Mouse (Mus musculus): ENCODE data around the gene Ikzf1.
A peak's percentile ranks its signal among the peaks of the same experiment; 100 is the strongest.

Ikzf1 gene

DNA sequence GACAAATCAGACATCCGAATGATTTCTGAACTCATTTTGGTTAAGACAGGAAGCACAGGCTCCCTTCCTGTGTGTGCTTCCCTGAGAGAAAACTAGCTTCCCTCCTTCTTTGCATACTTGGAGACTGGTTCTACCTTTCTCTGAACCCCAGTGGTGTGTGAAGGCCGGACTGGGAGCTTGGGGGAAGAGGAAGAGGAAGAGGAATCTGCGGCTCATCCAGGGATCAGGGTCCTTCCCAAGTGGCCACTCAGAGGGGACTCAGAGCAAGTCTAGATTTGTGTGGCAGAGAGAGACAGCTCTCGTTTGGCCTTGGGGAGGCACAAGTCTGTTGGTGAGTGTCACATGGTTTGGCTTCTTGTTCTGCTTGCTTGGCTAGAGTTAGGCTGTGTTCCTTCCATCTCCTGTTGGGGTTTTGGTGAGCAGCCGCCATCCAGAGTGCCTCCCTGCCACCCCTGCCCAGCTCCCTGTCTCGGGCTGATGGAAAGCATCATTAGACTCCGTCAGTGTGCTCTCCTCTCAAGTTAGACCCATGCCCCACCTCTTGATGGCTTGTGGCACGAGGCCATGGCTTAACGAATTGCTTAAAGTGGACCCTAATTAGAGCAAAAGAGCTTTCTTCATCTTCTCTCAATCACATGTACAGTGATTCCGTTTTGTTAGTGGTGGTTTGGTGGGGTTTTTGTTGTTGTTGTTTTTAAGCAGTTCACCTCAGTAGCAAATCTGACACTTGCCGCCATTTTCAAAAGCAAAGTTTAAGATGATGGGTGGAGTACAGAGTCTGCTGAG is 5.4 kb downstream of the Ikzf1 start:
- DNase-seq, result peak; percentile 79

DNA sequence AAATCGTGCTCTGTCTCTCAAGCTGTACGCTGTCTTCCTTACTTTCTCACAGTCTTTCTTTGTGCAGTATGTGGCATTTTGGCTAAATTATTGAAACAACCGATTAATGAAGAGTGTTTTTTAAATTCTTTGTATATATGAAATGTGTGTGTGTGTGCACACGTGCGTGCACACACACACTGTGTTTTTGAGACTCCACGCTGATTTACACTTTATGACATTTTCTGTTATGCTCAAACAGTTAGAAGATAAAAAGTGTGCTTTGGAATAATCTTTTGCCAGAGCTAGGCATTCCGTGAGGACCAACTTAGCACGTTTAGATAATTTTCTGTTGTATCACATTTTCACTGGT is 6.0 kb downstream of the Ikzf1 start:
- DNase-seq, result no peak

GRCm38 (mm10) chr11:11691324-11692058 is 6.7 kb downstream of the Ikzf1 start:
- peak; percentile 53 for DNase-seq

- peak; percentile 59 for DNase-seq
Measured at GRCm38 (mm10) chr11:11692558-11693166, 7.9 kb downstream of the Ikzf1 start.

GRCm38 (mm10) chr11:11693446-11693845 is 8.6 kb downstream of the Ikzf1 start:
- no peak for DNase-seq

DNA sequence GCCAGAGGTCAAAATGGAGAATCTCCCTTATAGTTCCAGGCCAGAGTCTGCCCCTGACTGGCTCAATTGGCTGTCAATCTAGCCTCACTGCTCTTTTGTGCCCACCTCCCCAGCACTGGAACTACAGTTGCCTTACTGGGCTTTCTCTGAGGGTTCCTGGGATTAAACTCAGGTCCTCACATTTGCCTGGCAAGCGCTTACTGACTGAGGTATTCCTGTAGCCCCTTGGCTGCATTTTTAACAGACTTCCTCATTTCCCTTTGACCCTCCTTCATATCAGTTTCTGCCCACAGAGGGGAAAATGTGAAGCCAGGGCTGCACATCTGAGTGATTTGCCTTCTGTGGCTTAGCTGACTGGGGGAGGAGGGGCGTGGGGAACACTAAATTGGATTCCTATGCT is 9.3 kb downstream of the Ikzf1 start:
- no peak for DNase-seq

DNA sequence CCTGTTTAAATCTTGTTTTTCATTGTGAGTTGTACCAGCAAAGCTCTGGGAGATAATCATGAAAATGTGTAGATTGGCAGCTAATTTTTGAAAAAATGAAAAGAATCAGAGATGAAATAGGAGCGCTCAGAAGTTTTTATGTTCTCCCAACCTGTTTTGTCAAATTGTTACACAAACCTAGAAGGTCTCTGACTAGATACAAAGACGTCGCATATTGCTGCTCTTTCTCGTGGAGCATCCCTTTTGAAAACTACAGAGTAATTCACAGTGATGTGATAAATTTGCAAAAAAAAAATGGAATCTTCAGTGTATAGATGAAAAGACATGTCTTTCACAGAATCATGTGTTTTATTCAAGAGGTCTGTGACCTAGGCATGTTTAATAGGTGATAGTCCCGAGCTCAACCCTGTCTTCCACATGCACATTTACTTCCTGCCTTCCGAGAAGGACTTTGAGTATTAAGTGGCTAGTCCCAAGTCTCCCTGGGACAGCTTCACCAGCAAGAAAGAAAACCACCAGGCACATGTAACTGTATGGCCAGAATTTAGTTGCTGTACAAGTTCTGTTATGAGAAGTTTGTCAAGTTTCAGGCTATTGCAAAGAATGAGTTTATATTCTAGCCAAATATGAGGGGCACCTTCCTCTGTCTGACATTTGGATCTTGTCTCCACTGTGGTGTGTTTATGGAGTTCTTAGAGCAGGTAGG is 9.8 kb downstream of the Ikzf1 start:
- DNase-seq, result no peak

- DNase-seq, result no peak
Measured at GRCm38 (mm10) chr11:11695211-11695887, 10.5 kb downstream of the Ikzf1 start.

- no peak for DNase-seq
Measured at GRCm38 (mm10) chr11:11695907-11696306, 11.1 kb downstream of the Ikzf1 start.

- DNase-seq, result no peak
Measured at GRCm38 (mm10) chr11:11696814-11697213, 12.0 kb downstream of the Ikzf1 start.

DNA sequence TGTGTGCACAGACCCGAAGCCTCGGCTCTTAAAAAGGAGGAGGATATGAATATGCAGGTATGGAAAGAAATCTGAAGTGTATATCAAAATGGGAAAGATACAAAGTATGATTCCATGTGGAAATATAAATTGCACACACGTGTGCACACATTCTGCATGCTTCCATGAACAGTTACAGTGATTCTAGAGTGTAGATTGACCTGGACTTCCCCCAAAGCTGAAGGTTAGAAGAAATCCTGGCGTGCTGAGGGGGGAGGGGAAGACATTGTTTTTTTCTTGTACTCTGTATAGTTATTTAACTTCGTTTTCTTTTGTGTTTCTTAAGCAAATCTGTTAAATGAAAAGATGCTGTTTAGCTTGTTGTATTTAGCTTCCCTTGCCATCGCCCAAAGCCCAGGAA is 16.6 kb downstream of the Ikzf1 start:
- no peak for DNase-seq

GRCm38 (mm10) chr11:11703776-11704175 is 19.0 kb downstream of the Ikzf1 start:
- DNase-seq, result no peak

DNA sequence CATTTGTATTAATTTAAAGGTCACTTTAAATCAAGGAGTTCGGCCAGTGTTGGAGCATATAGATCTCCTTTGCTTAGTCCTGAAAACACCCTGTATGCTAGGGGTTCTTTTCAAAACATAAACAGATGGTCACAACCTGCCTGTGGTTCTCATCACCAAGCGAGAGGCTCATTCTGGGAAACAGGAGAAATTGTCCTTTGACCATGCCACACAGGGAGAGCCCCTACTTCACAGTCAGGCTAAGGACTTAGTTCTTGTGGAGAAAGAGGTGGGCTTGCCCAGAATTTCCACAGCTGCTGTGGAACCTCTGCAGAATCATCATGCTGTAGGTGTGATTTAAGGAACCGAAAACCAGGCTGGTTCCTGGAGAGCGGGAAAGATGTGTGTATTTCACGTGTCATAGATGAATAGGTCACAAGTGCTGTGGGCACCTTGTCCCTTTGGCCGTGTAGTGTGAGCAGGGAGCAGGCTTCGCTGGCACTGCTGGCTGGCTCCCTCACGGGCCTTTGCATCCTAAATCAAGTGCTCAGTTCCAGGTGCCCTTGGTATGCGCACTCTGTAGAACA is 23.4 kb downstream of the Ikzf1 start:
- no peak for DNase-seq

DNA sequence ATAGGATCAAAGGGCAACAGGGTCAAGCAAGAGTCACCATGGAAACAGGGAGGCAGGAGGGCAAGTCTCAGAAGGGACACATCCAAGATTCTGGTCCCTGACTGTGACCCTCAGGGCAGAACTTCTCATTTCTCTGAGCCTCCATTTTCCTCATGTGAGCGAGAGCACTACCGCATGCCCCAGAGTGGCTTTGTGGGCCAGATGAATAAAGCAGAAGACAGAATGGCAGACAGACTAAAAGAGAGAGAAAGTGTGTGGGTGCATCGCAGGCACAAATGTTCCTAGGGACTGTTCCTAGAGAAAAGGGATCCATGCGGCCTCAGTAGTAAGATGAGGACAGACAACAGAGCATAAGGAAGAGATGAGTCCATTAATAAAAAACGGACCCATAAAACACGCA is 24.5 kb downstream of the Ikzf1 start:
- DNase-seq, result no peak

DNA sequence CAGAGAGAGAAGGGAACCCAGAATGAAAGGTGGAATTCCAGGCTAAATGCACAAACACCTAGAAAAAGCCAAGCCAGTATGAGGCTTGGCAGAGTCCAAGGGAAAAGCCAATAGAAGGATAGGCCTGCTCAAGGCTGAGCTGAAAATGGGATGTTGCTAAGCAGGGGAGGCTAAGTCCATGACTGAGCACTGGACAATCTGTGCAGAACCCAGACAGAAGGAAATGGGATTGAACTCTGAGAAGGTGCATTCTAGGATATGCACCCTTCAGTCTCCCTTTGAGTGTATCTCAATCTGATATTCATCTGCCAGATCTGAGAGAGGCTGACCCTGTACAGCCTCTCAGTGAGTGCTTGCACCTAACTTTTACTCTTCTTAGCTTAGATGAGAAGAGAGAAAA is 25.9 kb downstream of the Ikzf1 start:
- DNase-seq, result no peak

GRCm38 (mm10) chr11:11711748-11712147 is 26.9 kb downstream of the Ikzf1 start:
- DNase-seq, result peak; percentile 64

GRCm38 (mm10) chr11:11714676-11715075 is 29.9 kb downstream of the Ikzf1 start:
- DNase-seq, result no peak

GRCm38 (mm10) chr11:11715963-11716691 is 31.3 kb downstream of the Ikzf1 start:
- DNase-seq, result peak; percentile 52

- peak; percentile 70 for DNase-seq
Measured at GRCm38 (mm10) chr11:11716692-11717037, 31.9 kb downstream of the Ikzf1 start.

DNA sequence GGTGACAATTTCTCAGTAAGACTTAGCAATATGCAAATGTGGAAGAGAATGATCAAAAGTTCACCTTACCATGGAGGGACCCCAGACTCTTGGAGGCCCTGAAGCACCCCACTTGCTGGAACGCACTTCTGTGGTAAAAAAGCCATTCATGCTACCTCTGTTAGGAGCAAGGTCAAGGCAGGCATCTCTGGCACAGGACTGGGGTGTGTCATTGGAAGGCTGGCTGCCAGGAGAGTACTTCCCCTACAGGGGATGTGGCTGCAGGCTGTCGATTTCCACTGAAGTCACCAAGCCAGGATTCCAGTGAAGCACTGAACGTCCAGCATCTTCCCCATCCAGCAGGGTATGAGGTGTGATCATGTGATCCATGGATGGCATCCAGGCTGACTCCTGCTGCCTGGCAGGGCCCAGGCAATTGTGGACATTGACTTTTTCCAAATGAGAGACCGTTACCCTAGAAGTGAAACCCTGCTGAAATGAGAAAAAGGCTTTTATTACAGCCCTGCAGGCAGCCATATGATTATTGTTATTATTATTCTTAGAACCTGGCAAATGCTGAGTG is 32.9 kb downstream of the Ikzf1 start:
- DNase-seq, result no peak

GRCm38 (mm10) chr11:11719748-11720147 is 34.9 kb downstream of the Ikzf1 start:
- no peak for DNase-seq
